Mouse (Mus musculus): Measurements from ENCODE around the gene Itsn2.

- TF ChIP-seq RCOR1 (conservative IDR thresholded peaks at IDR 0.05; ENCODE audit: low read depth, low read length) (no peak), ETS1 (conservative IDR thresholded peaks at IDR 0.05; ENCODE audit: low read depth, low read length) (no peak), POLR2A (IDR thresholded peaks at IDR 0.05; ENCODE audit: low read depth, low read length) (no peak), CTCF (conservative IDR thresholded peaks at IDR 0.05 in 1 of 2, IDR thresholded peaks at IDR 0.05 in 1 of 2; ENCODE audit: low read depth in 2 of 2, low read length in 2 of 2) (no peak), EP300 (IDR thresholded peaks at IDR 0.05; ENCODE audit: low read length) (no peak), E2F4 (IDR thresholded peaks at IDR 0.05; ENCODE audit: insufficient replicate concordance, low read depth, low read length) (no peak), MAX (IDR thresholded peaks at IDR 0.05; ENCODE audit: low read length) (no peak), ZNF384 (IDR thresholded peaks at IDR 0.05; ENCODE audit: low read depth, low read length) (no peak), USF2 (conservative IDR thresholded peaks at IDR 0.05; ENCODE audit: low read depth, low read length) (no peak), USF1 (IDR thresholded peaks at IDR 0.05; ENCODE audit: low read depth, low read length) (no peak), POLR2AphosphoS2 (IDR thresholded peaks at IDR 0.05; ENCODE audit: low read depth, low read length) (no peak), ZMIZ1 (IDR thresholded peaks at IDR 0.05; ENCODE audit: low read depth, low read length) (no peak), TCF12 (IDR thresholded peaks at IDR 0.05; ENCODE audit: low read depth, low read length) (no peak), MAZ (IDR thresholded peaks at IDR 0.05; ENCODE audit: low read depth, low read length) (no peak)
Measured at GRCm38 (mm10) chr12:4546491-4546890, 45.9 kb upstream of the Itsn2 start.
